Mouse (Mus musculus) erythroid progenitor cell, adult 5-6 weeks (primary cell): ENCODE measurements at regions not wholly inside any gene's neighbourhood (a gene's known extent, or its start where the extent isn't known, plus 50 kb on each side); places are given as distances from the start of the nearest gene placed in this dataset.

Experiments used
- ATAC-seq: replicated peaks from 2 replicates; pipeline ENCODE4 v1.8.0; 2016; ENCODE audit warnings: moderate number of reproducible peaks, mild to moderate bottlenecking, moderate TSS enrichment, inconsistent platforms; ENCODE audit not compliant: poor library complexity, low FRiP score, severe bottlenecking

DNA sequence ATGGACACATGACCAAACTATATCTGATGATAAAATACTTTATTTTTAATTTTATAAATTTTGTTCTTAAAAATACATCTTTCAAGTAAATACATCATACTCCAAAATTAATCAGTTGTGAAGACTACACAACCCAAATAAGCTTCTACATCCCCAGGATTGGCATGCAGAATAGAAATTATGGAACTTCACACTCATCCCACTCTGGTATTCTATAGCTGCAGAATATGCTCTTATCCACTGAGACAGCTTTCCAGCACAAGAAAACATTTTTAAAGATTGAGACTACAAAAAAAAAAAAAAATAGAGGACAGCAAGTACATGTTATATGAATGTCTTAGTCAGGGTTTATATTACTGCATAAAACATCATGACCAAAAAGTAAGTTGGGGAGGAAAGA lies 94.4 kb downstream of the Gm11232 start:
- ATAC-seq = no peak

DNA sequence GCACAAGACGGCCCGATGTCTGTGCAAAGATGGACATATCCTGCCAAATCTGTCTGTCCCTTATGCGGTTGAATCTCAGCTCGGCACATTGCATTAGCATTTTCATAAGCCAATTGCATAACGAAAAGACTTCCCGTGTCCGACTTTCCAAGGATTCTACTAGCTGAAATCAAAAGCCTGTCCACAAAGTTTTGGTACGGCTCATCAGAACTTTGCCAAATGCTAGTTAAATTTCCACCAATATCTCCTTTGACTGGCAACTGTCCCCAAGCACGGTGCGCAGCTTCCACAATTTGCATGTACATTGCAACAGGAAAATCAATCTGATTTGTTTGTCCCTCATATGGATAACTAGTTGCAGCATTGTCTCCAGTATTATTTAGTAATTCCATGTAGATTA lies 117.2 kb downstream of the Gm11232 start:
- ATAC-seq = no peak

DNA sequence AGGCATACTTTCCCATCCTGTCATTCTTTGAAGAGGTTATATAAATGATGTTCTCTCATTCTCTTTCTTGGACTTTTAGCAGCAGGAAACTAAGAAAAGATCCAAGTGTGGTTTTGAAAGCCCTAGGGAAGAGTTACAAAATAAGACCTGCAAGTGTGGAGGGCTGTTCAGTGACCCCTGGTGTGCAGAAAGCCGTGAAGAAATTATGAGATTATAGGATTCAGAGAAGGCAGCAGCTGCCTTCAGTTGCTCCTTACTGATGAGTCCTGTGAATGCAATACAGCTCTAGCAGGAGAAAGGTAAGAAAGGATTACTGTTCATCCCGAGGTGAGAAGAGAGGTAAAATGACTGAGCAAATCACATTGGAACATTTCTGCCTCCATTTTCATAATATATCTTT lies 130.7 kb downstream of the Gm11232 start:
- no peak for ATAC-seq

DNA sequence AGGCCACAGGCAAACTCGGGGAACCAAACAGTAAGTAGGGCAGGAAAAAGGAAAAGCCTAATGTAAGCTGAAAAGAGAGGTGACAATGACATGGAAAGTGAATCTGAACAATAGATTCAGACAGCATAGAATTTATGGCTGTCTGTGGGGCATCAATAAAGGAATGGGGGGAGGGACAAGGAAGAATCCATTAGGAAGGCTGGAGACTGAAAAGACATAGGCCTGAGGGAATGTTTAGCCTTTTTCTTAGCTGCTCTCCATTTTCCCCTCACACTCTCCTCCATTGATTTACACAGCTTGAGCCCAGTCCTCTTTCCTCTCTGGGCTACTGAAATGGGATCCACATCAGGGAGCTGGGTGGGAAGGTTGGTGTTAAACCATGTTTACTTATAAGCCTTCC lies 131.1 kb downstream of the Gm11232 start:
- no peak for ATAC-seq

DNA sequence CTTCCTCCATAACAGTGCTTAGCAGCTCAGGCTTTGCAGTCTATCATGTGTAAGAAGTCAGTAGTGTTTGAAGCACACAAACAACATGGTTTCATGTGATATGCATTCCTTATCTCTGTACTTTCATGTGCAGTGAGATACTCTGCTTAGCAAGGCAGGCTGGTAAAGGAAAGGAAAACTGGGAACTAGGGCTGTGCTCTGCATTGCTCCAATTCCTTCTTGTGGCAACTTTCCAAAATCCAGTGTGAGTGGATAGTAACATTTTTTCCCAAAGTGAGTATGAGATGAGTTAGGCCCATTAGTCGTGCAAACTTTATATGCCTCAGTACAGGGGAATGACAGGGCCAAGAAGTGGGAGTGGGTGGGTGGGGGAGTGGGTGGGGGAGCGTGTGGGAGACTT lies 133.0 kb downstream of the Gm11232 start:
- ATAC-seq = no peak

DNA sequence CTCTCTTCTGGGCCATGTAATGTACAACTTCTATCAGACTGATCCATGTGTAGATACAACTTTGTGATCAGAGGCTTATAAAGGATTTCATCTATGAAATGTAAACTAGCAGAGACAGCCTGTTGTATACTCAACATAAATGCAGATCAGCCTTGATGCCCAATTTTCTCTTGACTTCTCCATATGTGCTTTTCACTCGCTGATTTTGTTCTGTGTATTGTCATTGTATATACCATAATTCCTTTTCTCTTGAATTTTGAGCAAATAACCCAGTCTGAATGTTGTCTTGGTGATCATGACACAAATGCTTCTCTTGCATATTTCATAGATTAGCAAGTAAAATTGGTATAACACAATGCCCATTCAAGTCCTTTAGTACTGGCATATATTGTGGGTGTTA lies 144.0 kb downstream of the Gm11232 start:
- no peak for ATAC-seq

DNA sequence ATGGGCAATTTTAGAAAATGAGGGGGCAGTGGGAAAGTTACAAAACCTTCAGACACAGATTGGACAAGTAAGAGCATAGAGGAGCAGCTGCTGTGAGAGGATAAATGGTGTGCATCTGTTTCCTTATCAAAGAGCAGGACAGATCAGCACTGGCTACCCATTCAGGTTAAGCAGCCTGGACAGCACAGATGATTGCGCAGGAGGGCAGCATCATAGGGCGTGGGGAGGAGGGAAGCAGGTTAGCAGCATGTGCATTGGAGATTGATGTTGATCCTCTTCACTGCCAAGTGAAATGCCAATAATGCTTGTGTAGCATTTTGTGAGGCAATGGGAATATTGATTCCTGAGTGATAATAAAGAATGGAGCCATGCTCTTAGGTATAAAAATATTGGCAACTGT lies 171.9 kb downstream of the Gm11232 start:
- ATAC-seq = no peak

DNA sequence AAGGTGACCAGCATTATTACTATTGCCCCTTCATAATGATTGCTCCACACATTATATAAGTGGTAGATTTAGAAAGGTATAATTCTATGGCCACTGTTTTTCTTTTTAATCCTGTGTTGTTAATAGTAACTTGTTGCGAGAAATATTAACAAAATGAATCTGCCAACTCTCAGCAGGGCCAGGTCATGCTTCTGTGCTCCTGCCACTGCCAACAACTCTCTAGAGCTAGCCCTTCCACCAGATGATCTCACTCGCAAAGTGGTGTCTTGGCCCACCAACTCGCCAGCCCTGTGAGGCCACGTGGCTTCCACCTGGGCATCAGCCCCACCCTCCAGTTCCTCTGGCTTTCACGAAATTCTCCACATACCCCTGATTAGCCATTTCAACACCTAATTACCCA lies 197.1 kb downstream of the Gm11232 start:
- no peak for ATAC-seq

DNA sequence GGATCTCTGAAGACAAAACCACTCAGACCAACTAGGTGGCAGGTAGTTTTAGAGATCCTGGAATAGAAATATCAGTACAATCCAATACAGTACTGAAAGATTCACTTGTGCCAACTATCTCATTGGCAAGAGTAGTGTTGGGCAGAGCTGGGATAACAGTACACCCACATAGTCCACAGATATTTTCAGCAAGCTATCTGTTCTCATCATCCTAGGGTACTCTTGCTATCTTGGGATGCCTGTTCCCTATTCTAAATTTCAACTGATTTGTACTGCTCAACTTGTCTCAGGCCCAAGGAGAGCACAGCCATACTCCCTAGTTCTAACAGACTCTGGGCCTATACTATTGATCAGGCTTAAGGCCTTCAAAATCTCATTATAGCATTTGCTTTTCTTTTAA lies 218.6 kb downstream of the Gm11232 start:
- ATAC-seq = no peak

DNA sequence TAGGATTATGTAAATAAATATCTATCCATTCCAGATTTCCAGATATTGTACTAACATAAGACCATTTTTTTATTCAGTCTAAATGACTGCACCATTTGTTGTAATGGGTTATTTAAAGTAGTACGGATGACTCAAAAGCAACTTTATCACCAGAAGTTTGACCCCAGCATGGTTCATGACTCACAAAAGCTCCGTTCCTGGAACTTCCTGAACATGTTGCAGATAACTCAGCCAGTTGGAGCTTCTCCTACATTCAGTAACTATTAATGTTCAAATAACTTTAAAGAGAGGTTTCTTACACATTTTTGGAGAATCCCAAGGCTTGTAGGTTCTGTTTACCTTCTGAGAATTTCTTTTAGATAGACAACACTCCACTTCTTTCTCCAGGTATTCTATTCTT lies 219.8 kb downstream of the Gm11232 start:
- no peak for ATAC-seq

DNA sequence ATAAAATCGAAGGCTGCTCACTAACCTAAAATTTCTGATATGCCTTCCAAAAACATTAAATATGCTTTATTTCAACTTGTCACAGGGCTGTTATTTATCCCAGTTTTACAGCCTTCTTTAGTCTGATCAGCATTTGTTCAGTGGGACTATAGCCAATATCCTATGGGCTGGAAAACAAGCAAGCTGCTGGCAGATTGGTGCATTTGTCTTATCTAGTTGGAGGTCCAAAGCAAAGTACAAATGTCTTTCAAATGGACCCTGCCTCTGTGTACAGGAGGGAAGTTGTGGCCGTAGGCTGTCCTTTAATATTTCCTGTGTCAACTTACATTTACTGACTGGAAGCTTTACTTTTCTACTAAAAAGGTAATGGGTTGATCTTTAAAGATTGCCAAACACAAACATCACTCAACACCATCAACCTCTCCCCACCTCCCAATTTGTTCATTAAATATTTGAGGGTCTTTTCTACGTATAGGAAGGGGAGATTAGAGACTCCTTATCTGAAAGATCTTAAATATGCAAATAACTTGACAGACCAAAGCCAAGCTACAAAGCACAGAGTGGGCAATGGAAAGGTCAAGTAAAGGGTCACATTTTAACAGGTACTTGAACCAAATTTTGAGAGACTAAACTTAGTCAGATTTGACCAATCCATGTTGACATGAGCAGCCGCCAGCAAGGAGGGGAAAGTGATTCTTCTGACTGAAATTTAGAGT lies 233.4 kb downstream of the Gm11232 start:
- ATAC-seq = no peak

DNA sequence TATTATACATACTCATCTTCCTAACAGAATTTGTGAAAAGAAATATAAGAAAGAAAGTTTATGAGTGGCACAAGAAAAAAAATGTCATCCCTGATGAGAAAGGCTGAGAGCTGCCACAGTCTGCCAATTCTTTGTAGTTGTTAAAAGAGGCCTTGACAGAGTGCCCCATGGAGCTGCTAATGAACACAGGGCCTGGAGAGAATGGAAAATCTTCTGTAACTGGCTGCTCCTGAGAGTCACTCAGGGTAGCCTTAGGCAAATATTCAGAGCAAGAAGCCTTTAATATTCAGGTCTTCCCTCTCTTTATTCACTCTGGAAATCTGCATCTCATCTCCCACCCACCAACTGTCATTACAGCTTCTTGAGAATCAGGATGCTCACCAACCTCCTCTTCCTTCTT lies 237.0 kb downstream of the Gm11232 start:
- ATAC-seq = no peak

DNA sequence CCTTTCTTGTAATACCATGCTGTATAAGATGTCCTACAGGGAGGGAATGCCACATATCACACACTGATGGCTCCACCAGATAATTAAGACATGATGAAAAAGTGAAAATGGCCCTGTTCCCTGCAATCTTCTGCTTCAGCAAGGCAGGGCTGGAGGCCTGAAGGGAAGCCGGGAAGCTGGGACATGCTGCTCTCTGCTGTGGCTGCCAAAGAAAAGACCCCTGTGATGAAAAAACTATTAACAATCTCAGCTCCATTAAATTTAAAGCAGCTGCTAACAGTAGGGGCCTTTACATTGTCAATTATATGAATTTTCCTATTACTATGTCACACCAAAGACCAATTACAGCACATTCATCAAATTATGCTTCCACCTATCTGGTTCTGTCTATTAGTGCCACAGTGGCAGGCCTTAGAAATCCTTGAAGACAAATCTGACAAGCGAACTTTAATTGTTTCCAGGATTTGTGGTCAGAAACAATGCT lies 239.8 kb downstream of the Gm11232 start:
- ATAC-seq = no peak

DNA sequence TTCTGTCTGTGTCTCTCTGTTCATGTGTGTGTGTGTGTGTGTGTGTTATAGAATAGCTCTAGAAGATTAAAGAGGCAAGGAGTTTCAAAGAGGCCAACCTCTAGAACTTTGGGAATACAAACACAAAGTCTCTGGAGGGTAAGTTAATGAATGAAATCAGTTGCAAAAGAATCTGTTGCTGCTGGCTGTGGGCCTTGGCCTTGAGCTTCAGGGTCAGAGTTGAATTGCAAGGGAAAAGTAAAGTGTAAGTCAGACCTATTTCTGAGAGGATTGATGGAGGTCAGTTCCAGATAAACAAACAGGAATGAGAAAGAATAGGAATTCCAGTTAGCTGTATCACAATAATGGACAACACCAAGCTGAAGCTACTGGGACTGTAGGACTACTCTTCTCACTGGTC lies 250.9 kb downstream of the Gm11232 start:
- ATAC-seq = no peak

DNA sequence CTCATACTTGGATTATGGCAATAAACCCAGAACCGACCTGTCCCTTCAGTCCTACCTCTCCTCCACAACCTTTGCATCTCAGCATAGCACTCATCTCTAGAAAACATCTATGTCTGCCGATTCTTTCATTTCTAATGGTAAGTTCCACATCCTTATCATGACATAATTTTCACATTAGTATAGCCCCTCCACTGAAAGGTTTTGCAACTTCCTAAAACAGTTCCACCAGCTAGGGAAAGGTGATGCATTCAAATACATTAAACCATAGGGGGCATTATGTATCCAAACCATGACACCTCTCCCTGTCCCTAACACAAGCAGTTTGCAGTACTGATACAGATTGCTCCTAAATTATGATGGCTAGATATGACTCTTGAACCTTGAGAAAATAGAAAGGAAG lies 268.0 kb downstream of the Gm11232 start:
- no peak for ATAC-seq

DNA sequence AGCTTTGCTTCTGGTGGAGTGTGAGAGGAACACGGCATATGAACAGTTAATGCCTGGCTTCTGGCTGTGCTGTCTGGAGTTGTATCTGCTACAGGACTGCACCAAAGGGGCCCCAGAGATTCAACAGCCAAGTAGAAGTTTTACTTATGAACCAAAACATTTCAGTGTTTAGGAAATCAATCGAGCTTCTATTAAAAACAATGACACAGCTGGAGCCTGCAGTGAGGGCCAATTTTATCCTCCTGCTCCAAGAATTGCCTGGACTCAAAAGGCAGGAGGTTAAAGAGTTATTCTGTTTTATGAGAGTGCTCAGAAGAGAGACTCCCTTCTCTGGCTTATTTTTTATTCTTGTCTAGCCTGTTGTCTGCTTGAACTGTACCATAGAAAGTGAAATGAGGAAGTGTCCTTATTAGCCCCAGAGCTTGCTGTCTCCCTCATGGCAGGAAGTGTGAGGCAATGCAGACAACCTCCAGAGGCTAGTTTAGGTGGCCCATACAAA lies 269.1 kb downstream of the Gm11232 start:
- ATAC-seq = no peak

DNA sequence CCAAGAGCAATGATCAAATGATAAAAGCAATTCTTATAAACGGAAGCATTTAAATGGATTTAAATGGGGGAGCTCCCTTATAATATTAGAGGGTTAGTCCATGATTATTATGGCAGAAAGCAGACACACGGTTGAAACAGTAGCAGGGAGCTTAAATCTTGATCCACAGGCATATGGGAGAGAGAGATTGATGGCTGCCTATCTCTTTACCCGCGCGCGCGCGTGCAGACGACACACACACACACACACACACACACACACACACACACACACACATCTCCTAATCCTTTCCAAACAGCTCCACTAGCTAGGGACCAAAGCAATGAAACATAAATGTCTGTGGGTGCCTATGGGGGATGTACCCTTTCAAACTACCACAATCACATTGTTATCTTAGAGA lies 269.7 kb downstream of the Gm11232 start:
- no peak for ATAC-seq

DNA sequence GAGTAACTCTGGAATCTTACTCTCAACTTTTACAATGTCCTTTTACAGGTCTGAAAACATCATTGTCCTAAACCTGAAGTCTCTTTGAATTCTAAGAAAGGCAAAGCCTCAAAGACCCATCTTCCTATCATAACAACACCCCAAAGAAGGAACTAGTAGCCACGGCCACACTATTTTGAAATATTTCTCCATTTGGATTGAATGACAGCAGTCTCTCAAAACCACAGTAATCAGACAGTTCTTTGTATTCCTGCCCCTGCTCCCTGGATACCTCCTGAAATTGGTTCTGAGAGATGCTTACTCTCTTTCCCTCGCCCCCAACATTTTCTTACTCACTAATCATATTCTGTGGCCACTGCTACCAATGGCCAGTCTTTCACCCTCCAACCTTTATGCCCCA lies 276.8 kb downstream of the Gm11232 start:
- ATAC-seq = no peak

DNA sequence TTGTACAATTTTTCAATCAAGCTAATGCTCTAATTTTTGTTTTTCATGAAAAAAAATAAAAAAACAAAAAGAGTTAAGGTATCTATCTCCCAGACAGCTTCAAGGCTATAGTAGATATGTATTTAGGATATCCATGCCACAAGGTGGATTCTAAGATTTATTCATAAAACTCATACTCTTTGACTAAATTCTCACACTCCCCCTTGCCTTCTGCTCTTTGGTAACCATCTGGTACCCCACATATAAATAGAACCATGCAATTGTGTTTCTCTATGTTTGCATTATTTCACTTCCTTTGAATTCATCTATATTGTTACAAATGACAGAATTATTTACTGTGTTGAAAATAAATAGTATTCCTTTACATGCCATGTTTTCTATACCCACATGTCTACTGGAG lies 287.2 kb downstream of the Gm11232 start:
- ATAC-seq = no peak

DNA sequence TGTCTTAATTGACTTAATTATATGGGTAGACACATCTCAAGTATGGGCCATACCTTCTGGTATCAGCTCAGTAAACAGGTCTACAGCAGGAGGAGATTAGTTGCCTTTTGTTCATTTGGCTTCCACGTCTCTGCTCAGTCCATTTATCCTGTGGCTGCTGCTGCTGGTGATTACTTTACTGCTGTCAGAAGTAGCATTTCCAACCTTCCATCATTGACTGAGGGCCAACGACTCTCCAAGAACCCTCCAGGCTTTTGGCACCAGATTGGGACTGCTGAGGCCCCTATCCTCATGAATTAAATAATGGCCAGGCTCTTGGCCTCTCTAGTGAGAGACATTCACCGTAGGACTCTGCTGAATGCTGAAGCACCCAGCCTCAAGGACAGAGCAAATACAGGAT lies 303.0 kb downstream of the Gm11232 start:
- no peak for ATAC-seq

DNA sequence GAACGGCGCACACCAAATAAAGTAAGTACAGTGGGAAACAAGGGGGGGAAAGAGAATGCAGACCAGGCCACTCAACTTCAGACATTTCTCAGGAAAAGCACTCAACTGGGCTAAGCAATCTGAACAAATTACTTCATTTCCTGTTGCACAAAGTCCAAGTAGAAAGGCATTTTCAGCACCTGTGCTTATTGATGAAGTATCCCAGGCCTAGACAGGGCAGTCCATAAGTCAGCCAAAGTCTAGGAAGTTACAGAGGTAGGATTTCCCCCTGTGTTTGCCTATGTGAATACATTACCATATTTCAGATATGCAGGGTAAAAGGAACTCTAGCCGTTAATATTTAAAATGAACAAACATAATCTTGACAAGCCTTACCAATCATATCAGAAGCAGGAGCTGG lies 304.3 kb downstream of the Gm11232 start:
- ATAC-seq = no peak

DNA sequence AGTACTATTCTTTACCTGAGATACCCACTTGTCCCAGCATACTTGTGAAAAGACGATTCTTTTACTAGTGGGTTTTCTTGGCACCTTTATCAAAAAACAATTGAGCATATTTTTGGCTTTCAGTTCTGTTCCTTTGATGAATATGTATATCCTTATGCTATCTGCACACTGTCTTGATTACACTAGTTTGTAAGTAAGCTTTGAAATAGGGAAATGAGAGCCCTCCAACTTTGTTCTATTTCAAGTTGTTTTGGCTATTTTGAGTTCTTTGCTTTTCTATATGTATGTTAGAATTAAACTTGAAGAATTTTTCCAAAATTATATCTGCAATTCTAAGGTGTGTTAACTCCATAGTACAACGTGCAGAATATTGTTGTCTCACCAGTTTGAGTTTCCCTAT lies 311.3 kb downstream of the Gm11232 start:
- ATAC-seq = no peak
